Mouse (Mus musculus): ENCODE results near the gene Foxf2.

The Foxf2 gene

DNA sequence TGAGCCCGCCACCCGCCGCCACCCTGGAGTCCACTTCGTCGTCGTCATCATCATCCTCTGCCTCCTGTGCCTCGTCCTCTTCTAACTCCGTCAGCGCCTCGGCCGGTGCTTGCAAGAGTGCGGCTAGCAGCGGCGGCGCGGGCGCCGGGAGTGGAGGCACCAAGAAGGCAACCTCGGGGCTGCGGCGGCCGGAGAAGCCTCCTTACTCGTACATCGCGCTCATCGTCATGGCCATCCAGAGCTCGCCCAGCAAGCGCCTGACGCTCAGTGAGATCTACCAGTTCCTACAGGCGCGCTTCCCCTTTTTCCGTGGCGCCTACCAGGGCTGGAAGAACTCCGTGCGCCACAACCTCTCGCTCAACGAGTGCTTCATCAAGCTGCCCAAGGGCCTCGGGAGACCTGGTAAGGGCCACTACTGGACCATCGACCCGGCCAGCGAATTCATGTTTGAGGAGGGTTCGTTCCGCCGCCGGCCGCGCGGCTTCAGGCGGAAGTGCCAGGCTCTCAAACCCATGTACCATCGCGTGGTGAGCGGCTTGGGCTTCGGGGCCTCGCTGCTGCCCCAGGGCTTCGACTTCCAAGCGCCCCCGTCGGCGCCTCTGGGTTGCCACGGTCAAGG, 676 bp downstream of the Foxf2 start:
- DNase-seq (ENCODE audit: low read depth): peak; percentile 64

DNA sequence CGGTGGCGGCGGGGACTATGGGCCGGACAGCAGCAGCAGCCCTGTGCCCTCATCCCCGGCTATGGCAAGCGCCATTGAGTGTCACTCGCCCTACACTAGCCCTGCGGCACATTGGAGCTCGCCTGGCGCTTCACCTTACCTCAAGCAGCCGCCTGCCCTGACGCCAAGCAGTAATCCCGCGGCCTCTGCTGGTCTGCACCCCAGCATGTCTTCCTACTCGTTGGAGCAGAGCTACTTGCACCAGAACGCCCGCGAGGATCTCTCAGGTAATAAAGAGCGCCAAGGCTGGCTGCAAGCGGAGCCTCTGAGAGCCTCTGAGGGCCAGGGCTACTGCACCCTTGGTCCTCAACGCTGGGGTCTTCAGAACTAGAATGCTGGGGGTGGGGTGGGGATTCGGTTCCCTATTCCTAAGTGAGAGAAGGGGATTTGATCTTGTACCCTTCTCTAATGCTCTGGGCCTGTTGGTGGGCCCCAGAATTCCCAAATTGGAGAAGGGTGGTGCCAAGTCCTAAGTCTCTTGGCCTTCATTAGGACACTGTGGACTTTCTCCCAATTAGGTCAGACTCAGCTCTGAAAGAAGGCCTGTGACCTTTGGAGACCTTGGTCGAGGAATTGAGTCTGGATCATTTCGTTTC, 1.5 kb downstream of the Foxf2 start:
- DNase-seq (ENCODE audit: low read depth): peak; percentile 44

DNA sequence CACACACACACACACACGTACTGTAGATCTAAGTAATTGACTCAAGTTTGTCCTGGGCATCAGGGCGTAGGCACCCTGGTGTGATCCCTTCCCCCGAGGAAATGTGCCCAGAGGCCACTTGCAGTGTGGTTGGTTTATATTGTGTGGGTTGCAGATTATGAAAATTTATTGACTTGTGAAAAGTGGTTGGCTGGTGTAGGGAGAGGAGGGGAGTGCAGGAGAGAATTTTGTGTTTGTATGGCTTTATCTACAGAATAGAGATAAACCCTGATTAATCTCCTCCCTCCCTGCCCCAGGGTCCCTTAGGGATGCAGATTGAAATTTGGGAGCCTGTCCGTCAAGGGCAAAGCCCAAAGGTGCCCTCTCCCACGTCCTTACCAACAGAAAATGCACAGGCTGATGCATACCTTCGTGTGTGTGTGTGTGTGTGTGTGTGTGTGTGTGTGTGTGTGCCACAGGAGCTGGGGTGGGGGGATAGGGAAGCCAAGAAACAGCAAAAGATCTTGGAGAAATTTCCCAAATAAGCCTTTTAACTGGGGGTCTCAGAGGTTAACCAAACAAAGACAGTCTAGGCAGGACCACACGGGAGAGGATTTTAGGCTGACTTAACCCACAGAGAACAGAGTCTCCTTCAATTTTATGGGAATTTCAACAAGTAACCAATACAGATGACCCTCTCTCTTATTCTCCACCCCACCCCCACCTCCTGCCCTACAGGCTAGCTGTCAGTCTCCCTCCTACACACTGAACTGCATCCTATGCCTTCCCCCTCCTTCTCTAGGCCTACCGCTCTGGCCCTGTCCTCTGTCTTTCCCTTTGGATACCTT, 2.5 kb downstream of the Foxf2 start:
- DNase-seq (ENCODE audit: low read depth): peak; percentile 59

GRCm38 (mm10) chr13:31628691-31629180, 3.1 kb downstream of the Foxf2 start:
- DNase-seq (ENCODE audit: low read depth): peak; percentile 53

- DNase-seq (ENCODE audit: low read depth): peak; percentile 69
Measured at GRCm38 (mm10) chr13:31629321-31629851, 3.8 kb downstream of the Foxf2 start.

DNA sequence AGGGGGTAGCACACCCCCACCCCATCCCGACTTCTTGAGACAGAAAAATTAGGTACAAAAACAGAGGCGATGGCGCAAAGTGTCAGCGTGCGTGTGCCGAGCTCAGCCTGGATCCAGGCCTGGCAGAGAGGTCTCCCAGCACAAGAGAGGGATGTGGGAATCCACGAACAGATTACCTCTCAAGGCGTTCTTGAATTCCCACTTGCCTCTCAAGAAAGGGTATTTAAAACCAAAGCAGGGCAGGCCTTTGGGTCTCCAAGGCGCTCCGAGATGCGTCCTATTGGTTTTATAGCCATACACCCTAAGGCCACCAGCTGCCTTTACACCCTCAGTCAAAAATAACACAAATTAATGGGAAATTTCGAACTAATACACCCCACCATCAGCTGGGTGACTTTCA, 4.4 kb downstream of the Foxf2 start:
- DNase-seq (ENCODE audit: low read depth): peak; percentile 40

DNA sequence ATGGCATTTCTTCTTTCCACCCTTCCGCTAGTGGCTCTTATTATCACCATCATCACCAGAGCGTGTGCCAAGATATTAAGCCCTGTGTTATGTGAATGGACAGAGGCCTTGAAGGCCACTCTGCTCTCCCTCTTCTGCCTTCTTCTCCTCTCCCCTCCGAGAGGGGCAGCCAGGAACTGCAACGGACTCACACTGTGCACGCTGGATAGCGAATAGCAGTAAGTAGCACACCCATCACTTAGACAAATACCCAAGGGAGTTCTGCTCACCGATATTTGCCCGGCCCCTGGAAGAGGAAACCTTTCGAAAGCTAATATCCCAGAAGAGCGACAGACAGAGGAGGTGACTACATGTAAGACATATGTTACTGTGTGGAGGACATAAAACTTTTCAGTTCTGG, 4.9 kb downstream of the Foxf2 start:
- peak; percentile 64 for DNase-seq (ENCODE audit: low read depth)

- no peak for DNase-seq (ENCODE audit: low read depth)
Measured at GRCm38 (mm10) chr13:31631291-31631690, 5.7 kb downstream of the Foxf2 start.

DNA sequence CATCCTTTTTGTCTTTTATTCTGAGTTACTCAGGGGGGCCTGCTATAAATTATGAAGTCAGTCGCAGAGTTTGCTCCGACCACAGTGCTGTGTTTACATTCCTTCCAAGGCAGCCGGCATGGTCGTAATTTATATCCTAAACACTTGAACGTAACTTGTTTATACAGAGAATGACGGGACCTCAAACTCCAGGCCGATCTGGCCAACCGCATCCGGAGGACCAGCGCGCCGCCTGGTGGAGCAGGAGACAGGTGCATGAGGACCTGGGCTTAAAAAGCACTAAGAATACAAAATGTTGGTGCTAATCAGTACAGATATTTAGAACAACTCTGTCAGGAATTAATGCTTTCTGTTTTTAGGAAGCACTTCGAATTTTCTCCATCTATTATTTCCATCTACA, 6.8 kb downstream of the Foxf2 start:
- peak; percentile 94 for DNase-seq (ENCODE audit: low read depth)

GRCm38 (mm10) chr13:31633259-31633658, 7.6 kb downstream of the Foxf2 start:
- DNase-seq (ENCODE audit: low read depth): peak; percentile 5

- peak; percentile 7 for DNase-seq (ENCODE audit: low read depth)
Measured at GRCm38 (mm10) chr13:31635546-31635945, 9.9 kb downstream of the Foxf2 start.

GRCm38 (mm10) chr13:31641517-31641916, 15.9 kb downstream of the Foxf2 start:
- DNase-seq (ENCODE audit: low read depth): no peak

DNA sequence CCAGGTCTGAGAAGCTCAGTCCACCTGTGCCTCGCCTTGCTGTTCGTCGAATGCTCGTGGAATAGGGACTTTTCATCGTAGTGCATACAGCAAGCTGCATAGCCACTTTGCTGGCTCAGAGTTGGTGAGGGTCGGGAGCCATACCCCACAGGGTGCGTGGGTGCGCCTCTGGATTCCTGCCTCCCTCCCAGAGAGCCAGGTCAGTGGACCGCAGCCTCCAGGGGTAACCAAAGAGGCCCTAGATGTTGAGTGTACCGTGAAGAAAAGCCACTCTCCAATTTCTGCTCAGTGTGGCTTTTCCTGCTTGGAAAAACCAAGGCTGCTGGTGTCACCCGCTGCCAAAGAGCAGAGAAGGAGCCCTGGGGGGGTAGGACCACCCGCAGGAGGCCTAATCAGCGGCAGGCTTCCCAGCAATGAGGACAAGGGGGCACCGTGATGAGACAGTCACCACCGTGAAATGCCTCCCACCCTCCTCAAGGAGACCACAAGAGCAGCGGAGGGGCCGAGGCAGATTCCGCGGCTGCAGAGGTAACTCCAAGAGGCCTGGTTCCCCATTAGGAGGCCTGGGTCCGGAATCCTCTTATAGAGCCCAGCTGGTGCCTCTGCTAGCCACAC, 26.6 kb downstream of the Foxf2 start:
- DNase-seq (ENCODE audit: low read depth): no peak

- DNase-seq (ENCODE audit: low read depth): peak; percentile 53
Measured at GRCm38 (mm10) chr13:31656249-31656648, 30.6 kb downstream of the Foxf2 start.

GRCm38 (mm10) chr13:31658212-31658611, 32.6 kb downstream of the Foxf2 start:
- DNase-seq (ENCODE audit: low read depth): no peak

- peak; percentile 92 for DNase-seq (ENCODE audit: low read depth)
Measured at GRCm38 (mm10) chr13:31658963-31659362, 33.3 kb downstream of the Foxf2 start.

GRCm38 (mm10) chr13:31661211-31661610, 35.6 kb downstream of the Foxf2 start:
- DNase-seq (ENCODE audit: low read depth): no peak

DNA sequence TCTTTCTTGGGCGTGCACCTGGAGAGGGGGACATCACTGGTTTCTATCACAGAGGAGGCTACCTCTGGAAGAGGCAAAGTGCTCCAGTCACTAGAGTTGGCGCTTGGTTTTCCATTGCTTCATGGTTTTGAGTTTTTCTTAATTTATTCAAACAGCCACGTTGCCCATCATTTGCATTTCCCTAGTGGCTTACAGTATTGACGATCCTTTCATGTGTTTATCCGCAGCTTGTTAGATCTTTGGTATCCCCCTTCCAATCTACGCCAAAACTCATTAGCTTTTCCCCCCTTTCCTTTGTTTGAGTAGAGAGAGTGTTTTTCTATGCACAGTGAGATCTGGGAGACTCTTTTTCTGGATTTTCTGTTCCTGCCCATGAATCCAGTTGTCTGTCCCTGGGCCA, 39.8 kb downstream of the Foxf2 start:
- no peak for DNase-seq (ENCODE audit: low read depth)

GRCm38 (mm10) chr13:31667919-31668524, 42.4 kb downstream of the Foxf2 start:
- peak; percentile 17 for DNase-seq (ENCODE audit: low read depth)

GRCm38 (mm10) chr13:31672093-31672492, 46.5 kb downstream of the Foxf2 start:
- no peak for DNase-seq (ENCODE audit: low read depth)
